Mouse (Mus musculus): ENCODE results near the gene Ltb.

DNA sequence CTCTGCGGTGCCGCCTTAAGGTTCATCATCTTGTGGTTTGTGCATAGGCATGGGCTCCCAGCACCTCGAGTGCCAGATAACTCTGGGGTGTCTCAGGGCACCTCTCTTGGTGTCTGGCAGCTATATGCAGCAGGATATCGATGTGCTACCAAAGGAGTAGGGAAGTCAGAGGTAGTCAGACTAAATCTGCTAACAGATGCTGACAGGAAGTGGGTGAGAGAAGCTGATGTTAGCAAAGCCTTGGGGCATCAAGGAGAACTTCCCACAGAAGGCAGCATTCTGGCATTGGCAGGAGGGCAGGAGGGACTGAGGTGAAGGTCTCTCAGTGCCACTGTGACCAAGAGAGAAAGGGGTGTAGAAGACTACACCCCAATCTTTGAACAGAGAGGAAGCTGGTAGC lies 4.1 kb upstream of the Ltb start:
- no peak for TF ChIP-seq POLR2A (IDR thresholded peaks at IDR 0.05; ENCODE audit: borderline replicate concordance, extremely low read depth, insufficient read depth, insufficient read length, poor library complexity, severe bottlenecking)
- no peak for TF ChIP-seq CTCF (IDR thresholded peaks at IDR 0.05; ENCODE audit: borderline replicate concordance, extremely low read depth, insufficient read depth, insufficient read length)

All from brain, embryonic 14.5 days (tissue).